Mouse (Mus musculus): ENCODE measurements around the gene Olfr1256.

Gene Olfr1256

DNA sequence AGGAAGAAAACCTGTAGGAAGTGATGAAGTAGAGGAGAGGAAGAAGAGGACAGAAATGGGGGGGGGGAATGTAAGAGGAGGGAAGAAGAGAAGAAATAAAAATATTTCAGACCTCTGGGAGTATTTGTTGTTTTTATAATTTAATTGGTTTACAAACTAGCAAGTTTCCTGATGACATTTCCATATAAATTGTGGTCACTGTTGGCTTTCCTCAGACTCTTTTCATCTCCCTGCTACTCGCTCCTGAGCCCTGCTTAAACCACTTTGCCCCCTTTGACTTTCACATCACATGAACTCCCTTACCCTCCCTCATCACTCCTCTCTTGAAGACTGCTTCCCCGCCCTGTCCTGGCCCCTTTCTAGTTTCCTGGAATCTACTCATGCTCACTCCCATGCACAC lies at the start of gene Olfr1256:
Olfr1256 (minus strand) TSS at position 101 of the 400 bp plus-strand sequence.
- in situ Hi-C loops (cut with MboI): no loop called here

DNA sequence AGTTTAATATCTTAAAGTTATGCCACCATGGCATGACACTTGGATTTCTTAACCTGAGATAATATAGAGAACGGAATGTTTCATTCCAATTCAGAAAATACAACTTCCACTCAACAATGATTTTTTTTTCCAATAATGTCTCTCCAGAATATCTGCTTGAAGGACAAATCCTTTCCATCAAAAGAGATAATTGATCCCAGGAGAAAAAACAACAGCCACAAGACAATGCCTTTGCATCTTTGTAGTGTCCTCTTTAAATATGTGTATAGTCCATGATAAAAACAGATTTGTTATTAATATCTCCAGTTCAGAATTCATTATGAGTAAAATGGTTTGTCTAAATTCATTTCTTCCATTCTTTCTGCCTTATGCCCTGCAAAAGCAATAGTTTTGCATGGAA lies 36.8 kb upstream of the Olfr1256 start, which contains the start of gene Olfr1257:
Olfr1257 (plus strand) TSS at position 301 of the 400 bp plus-strand sequence.
- in situ Hi-C loops (cut with MboI): no loop called here

DNA sequence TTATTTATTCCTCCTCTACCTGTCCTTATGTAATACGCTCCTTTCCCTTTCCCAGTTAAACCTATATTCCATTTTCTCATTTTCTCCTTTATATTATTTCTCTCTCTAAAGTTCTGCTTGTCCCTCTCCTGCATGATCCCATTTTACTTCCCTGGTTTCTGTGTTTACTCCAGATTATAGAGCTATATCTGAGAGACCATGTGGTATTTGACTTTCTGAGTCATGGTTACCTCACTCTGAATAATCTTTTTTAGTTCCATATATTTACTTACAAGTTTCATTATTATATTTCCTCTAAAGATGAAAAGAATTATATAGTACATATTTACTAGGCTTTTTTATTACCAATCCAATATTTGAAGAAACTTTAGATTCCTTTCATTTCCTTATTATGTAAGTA lies 7.9 kb upstream of the Olfr1256 start:
- in situ Hi-C loops (cut with MboI): no loop called here

DNA sequence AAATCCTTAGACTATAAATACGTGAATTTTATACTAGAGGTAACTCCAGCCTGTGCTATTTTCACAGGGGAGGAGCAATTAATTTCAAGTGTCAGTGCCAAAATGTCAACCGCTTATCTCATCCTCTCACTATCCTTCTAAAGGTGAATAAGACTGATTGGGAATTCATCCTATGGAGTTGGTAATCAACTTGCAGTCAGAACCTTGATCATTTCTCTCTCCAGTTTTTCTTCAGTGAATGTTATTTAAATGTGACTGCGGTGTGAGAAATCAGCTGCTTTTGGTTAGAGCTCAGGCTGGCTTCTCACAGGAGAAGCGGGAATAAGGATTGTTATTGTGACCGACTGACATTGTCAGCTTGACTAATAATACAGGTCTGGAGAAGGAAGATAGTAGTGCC lies 6.8 kb upstream of the Olfr1256 start, which contains the start of gene Olfr48:
Olfr48 (minus strand) TSS at position 101 of the 400 bp plus-strand sequence.
- in situ Hi-C loops (cut with MboI): no loop called here

DNA sequence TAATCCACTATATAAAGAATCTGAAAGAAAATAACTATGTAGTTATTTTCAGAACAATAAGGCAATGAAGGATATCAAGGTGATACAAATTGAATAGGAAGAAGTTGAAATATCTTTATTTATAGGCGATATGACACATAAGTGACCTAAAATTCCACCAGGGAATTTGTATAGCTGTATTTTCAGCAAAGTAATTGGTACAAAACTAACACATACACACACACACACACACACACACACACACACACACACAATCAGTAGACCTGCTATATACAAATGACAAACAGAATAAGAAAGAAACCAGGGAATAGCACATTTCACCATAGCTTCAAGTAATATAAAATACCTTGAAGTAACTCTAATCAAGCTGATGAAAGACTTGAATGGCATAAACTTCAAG lies 21.1 kb downstream of the Olfr1256 start:
- in situ Hi-C loops (cut with MboI): no loop called here

DNA sequence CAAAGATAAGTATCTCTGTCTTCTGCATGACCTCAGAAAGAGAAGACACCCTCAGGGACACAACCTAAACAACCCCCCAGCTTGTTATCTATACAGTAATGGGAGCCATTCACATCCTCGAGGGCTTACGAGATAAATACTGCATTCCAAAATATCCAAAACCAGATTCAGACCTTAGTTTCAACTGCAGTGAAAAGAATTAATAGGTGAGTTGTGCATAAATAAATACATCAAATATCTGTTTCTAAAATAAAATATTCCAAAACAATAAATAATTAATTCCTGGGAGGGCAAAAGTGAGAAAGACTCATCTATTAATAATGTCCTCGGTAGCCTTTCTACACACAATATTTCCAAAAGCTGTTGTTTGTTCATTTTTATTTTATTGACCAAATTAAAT lies 29.6 kb downstream of the Olfr1256 start, which contains the start of gene Olfr1255:
Olfr1255 (plus strand) TSS at position 301 of the 400 bp plus-strand sequence.
- in situ Hi-C loops (cut with MboI): no loop called here

DNA sequence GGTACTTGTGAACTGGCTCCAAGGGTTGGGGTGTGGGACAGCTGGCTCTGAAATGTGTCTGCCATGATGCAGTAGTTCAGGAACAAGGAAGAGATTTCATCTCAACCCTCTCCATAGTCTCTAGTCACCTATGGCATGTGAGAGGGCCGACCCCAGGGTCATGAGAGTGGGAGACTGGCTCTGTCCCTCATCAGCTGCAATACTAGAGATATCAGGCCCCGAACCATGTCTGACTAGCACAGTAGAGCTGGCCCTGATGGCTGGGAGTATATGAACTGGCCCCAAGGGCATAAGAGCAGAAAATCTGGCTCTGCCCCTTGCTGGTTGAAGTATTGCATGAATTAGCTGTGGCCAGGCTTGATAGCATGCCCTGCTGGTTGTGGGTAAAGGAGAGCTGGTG lies 30.6 kb downstream of the Olfr1256 start:
- in situ Hi-C loops (cut with MboI): no loop called here

DNA sequence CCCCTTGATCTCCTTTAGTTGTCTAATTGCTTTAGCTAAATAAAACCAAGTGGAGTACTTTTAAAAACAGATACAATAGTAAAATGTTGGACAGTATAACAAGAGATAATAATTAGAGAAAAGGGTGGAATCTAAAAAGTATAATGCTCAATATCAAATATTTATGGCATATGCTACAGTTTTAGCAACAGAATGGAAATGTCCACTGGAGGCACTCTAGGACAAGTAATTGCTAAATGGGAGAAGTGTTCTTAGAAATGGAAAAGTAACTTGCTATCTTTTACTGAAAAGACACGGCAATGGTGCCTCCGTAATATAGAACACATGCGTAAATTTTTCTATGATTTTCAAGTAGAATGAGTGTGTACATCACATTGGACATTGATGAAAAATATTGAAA lies 41.8 kb downstream of the Olfr1256 start:
- in situ Hi-C loops (cut with MboI): no loop called here

DNA sequence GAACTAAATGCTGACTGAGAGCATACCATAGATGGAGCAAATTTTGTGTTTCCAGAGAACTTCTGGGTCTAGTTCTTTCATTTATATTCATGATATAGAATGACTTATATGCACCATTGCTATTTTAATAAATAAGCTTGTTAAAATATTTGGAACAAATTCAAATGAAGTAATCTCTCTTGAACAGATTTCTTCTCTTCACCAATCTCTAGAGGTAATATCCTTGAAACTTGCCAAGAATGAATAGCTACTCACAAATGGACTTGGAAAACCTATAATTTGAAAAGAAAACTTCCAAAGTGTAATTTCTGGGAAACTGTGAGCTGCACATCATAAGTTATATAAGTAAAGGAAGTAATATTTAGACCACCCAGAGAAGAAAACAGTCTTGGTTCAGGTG lies 47.8 kb downstream of the Olfr1256 start, which contains the start of gene Olfr1254:
Olfr1254 (minus strand) TSS at position 101 of the 400 bp plus-strand sequence.
- in situ Hi-C loops (cut with MboI): no loop called here
